Mouse (Mus musculus) small intestine, adult 2 months (tissue): Measurements from ENCODE around the gene Slc26a8.

Experiments
- CTCF ChIP-seq: fragments of 200-500 bp; IDR thresholded peaks from 2 replicates; pipeline ENCODE4 v1.5.1; 2012; ENCODE audit warnings: low read depth, mild to moderate bottlenecking, control low read depth, inconsistent platforms, low read length, moderate library complexity, mixed read lengths; ENCODE audit not compliant: insufficient replicate concordance, insufficient read length; ENCODE audit errors: extremely low read depth
- POLR2A ChIP-seq: fragments of 200-500 bp; IDR thresholded peaks from 2 replicates; pipeline ENCODE4 v1.6.1; 2012; ENCODE audit warnings: low read depth, mild to moderate bottlenecking, control low read depth, inconsistent platforms, low read length, moderate library complexity

GRCm38 (mm10) chr17:28689586-28690283 lies at the start of gene Slc26a8:
- no peak for TF ChIP-seq POLR2A
- no peak for TF ChIP-seq CTCF
